Mouse (Mus musculus) hindbrain, embryonic 10.5 days (tissue): ENCODE data around the gene Hoxd9. TPM values are rescaled to one million over a fixed set of nuclear protein-coding genes. Genes with fewer than 3 reads are reported as not detected.

ENCODE experiments used
- DNase-seq: peaks from one replicate; pipeline ENCODE4 v3.0.0-alpha.2; 2017; ENCODE audit warnings: low spot score
- H3K27ac ChIP-seq: fragments of 300-500 bp; sonication (generic); 2 replicates; pipeline ENCODE4 v1.5.1; 2016; ENCODE audit warnings: mild to moderate bottlenecking, moderate library complexity
- H3K27me3 ChIP-seq: fragments of 300-500 bp; sonication (generic); 2 replicates; pipeline ENCODE4 v1.6.1; 2016; ENCODE audit warnings: mild to moderate bottlenecking; ENCODE audit not compliant: poor library complexity, insufficient read depth, severe bottlenecking
- H3K36me3 ChIP-seq: fragments of 300-500 bp; sonication (generic); 2 replicates; pipeline ENCODE4 v1.6.1; 2016; ENCODE audit warnings: mild to moderate bottlenecking, moderate library complexity
- H3K4me1 ChIP-seq: fragments of 300-500 bp; sonication (generic); replicated peaks from 2 replicates; pipeline ENCODE4 v1.6.1; 2016; ENCODE audit warnings: mild to moderate bottlenecking
- H3K4me3 ChIP-seq: fragments of 300-500 bp; sonication (generic); 2 replicates; pipeline ENCODE4 v1.5.1; 2016; ENCODE audit warnings: mild to moderate bottlenecking, moderate library complexity
- H3K9me3 ChIP-seq: fragments of 300-500 bp; sonication (generic); 2 replicates; pipeline ENCODE4 v1.6.1; 2016; ENCODE audit warnings: mild to moderate bottlenecking, moderate library complexity
- WGBS: fragments of 180-500 bp; shearing (Covaris S2); methylation state at CpG from one replicate; pipeline ENCODE4 v1.1.7; 2016; 5-methylcytosine and 5-hydroxymethylcytosine counted together
- polyA plus RNA-seq: library from polyadenylated mRNA; unstranded; fragments of >200 nt; fragmentation: Nextera tagmentation; extraction: Ambion mirVana; gene quantifications from 2 replicates; pipeline ENCODE4 v1.2.1, GENCODE M21; 2016

Gene Hoxd9
- polyA plus RNA-seq, 1 experiment from 2014 or later: not detected

GRCm38 (mm10) chr2:74699664-74700545, 2.4 kb downstream of the Hoxd9 start:
- H3K36me3 ChIP-seq: no peaks in the 10 kb centered on the region
- H3K9me3 ChIP-seq: no peaks in the 10 kb centered on the region
- peaks cover 100% of the 10 kb centered on the region for H3K27me3 ChIP-seq
- H3K4me1 ChIP-seq: peaks cover 22% of the 10 kb centered on the region
- peak; percentile 41 for DNase-seq
- no peak overlapping the region for H3K27ac ChIP-seq
- WGBS: 2% methylated on average over 23 of the region's 23 CpGs
- no peak overlapping the region for H3K4me3 ChIP-seq

- Histone ChIP-seq H3K4me1 (peaks cover 29% of the 10 kb centered on the region), H3K9me3 (no peaks in the 10 kb centered on the region), H3K27me3 (peaks cover 100% of the 10 kb centered on the region), H3K36me3 (no peaks in the 10 kb centered on the region), H3K27ac (no peak overlapping the region), H3K4me3 (no peak overlapping the region)
- peak; percentile 39 for DNase-seq
- WGBS: 1% methylated on average over 22 of the region's 22 CpGs
These were observed 3.1 kb downstream of the Hoxd9 start for GRCm38 (mm10) chr2:74700546-74701112.

- Histone ChIP-seq H3K27me3 (peaks cover 100% of the 10 kb centered on the region), H3K4me1 (peaks cover 32% of the 10 kb centered on the region), H3K27ac (no peak overlapping the region), H3K36me3 (no peaks in the 10 kb centered on the region), H3K4me3 (no peak overlapping the region), H3K9me3 (no peaks in the 10 kb centered on the region)
- WGBS: 13% methylated on average over 17 of the region's 17 CpGs
- peak; percentile 75 for DNase-seq
These were observed 4.7 kb downstream of the Hoxd9 start for GRCm38 (mm10) chr2:74701949-74702819.

GRCm38 (mm10) chr2:74702820-74703219, 5.3 kb downstream of the Hoxd9 start:
- peaks cover 100% of the 10 kb centered on the region for H3K27me3 ChIP-seq
- 13% methylated on average over 6 of the region's 6 CpGs for WGBS

GRCm38 (mm10) chr2:74703317-74703716, 5.8 kb downstream of the Hoxd9 start:
- H3K4me3 ChIP-seq: no peak overlapping the region
- WGBS: 2% methylated on average over 10 of the region's 10 CpGs
- DNase-seq: peak; percentile 34
- H3K27me3 ChIP-seq: peaks cover 100% of the 10 kb centered on the region
- H3K27ac ChIP-seq: no peak overlapping the region
- H3K36me3 ChIP-seq: no peaks in the 10 kb centered on the region
- peaks cover 21% of the 10 kb centered on the region for H3K4me1 ChIP-seq
- H3K9me3 ChIP-seq: no peaks in the 10 kb centered on the region

More at GRCm38 (mm10) chr2:74702820-74703219, 5.3 kb downstream of the Hoxd9 start:
- no peaks in the 10 kb centered on the region for H3K36me3 ChIP-seq
- no peaks in the 10 kb centered on the region for H3K9me3 ChIP-seq
- DNase-seq: no peak
- peaks cover 26% of the 10 kb centered on the region for H3K4me1 ChIP-seq
- H3K27ac ChIP-seq: no peak overlapping the region
- no peak overlapping the region for H3K4me3 ChIP-seq

- WGBS: 1% methylated on average over 26 of the region's 26 CpGs
- no peaks in the 10 kb centered on the region for H3K9me3 ChIP-seq
- H3K36me3 ChIP-seq: no peaks in the 10 kb centered on the region
- H3K27ac ChIP-seq: no peak overlapping the region
- peaks cover 100% of the 10 kb centered on the region for H3K27me3 ChIP-seq
- DNase-seq: peak; percentile 57
- no peak overlapping the region for H3K4me3 ChIP-seq
- peaks cover 17% of the 10 kb centered on the region for H3K4me1 ChIP-seq
These were observed 6.3 kb downstream of the Hoxd9 start for GRCm38 (mm10) chr2:74703720-74704392.

- Histone ChIP-seq H3K9me3 (no peaks in the 10 kb centered on the region), H3K36me3 (no peaks in the 10 kb centered on the region), H3K27me3 (peaks cover 100% of the 10 kb centered on the region), H3K4me1 (peaks cover 17% of the 10 kb centered on the region), H3K27ac (no peak within 1 kb of the TSS), H3K4me3 (peak within 1 kb of the TSS; percentile 46)
- peak; percentile 69 for DNase-seq
- WGBS: under 1% methylated on average over 43 of the region's 52 CpGs
These were observed 7.0 kb downstream of the Hoxd9 start, which contains the start of gene Hoxd8 for GRCm38 (mm10) chr2:74704393-74704998. Hoxd8 (plus strand) TSS chr2:74704615.

GRCm38 (mm10) chr2:74704999-74705466, 7.5 kb downstream of the Hoxd9 start:
- Histone ChIP-seq H3K4me3 (peak overlapping the region; percentile 46), H3K27me3 (peaks cover 100% of the 10 kb centered on the region), H3K36me3 (no peaks in the 10 kb centered on the region), H3K4me1 (peaks cover 17% of the 10 kb centered on the region), H3K27ac (no peak overlapping the region), H3K9me3 (no peaks in the 10 kb centered on the region)
- peak; percentile 57 for DNase-seq
- WGBS: under 1% methylated on average over 57 of the region's 66 CpGs

- WGBS: under 1% methylated on average over 85 of the region's 85 CpGs
- Histone ChIP-seq H3K4me1 (peaks cover 16% of the 10 kb centered on the region), H3K27me3 (peaks cover 100% of the 10 kb centered on the region), H3K4me3 (peak overlapping the region; percentile 46), H3K36me3 (no peaks in the 10 kb centered on the region), H3K27ac (no peak overlapping the region), H3K9me3 (no peaks in the 10 kb centered on the region)
- DNase-seq: peak; percentile 72
These were observed 8.1 kb downstream of the Hoxd9 start for GRCm38 (mm10) chr2:74705467-74706089.

- Histone ChIP-seq H3K4me1 (peaks cover 14% of the 10 kb centered on the region), H3K36me3 (no peaks in the 10 kb centered on the region), H3K4me3 (no peak overlapping the region), H3K9me3 (no peaks in the 10 kb centered on the region), H3K27me3 (peaks cover 100% of the 10 kb centered on the region), H3K27ac (no peak overlapping the region)
- peak; percentile 25 for DNase-seq
- 2% methylated on average over 13 of the region's 13 CpGs for WGBS
These were observed 8.9 kb downstream of the Hoxd9 start for GRCm38 (mm10) chr2:74706393-74706960.

GRCm38 (mm10) chr2:74707599-74707998, 10.1 kb downstream of the Hoxd9 start:
- no peak overlapping the region for H3K27ac ChIP-seq
- DNase-seq: no peak
- H3K4me1 ChIP-seq: peaks cover 20% of the 10 kb centered on the region
- peaks cover 100% of the 10 kb centered on the region for H3K27me3 ChIP-seq
- WGBS: 4% methylated on average over 7 of the region's 7 CpGs
- no peak overlapping the region for H3K4me3 ChIP-seq
- H3K9me3 ChIP-seq: no peaks in the 10 kb centered on the region
- no peaks in the 10 kb centered on the region for H3K36me3 ChIP-seq
